Mouse (Mus musculus) right cerebral cortex, postnatal 36 days (tissue): Measurements from ENCODE around the gene AC141477.1.

Experiments
- DNase-seq, 2 experiments: peaks; one replicate each; pipeline ENCODE4 v3.0.0; 2022; ENCODE audit warnings: low spot score in 2 of 2, mixed read lengths in 1 of 2

The AC141477.1 gene

GRCm38 (mm10) chr10:76416811-76417210 lies 23.4 kb downstream of the AC141477.1 start:
- peak; percentile 64 to 73 for DNase-seq

DNA sequence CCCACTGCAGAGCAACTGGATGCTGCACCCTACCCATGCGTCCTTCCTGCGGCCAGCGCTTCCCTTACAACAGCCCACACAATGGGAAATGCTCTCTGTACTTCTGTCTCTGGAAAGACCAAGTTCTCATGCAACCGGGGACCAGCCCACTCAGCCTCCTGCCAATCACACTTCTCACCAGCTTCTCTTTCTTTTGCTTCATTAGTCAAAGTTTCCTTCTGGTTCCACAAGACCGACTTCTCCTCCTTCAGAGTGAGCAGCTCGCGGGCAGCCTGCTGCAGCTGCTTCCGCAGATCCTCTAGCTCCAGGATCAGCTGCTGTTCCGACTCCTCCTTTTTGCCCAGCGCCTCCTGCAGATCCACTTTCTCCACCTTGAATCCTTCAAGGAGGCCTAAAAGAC lies 31.7 kb downstream of the AC141477.1 start:
- peak in 1 of 2 experiments; percentile 23 for DNase-seq

GRCm38 (mm10) chr10:76392596-76392995 lies 47.6 kb downstream of the AC141477.1 start:
- no peak for DNase-seq

DNA sequence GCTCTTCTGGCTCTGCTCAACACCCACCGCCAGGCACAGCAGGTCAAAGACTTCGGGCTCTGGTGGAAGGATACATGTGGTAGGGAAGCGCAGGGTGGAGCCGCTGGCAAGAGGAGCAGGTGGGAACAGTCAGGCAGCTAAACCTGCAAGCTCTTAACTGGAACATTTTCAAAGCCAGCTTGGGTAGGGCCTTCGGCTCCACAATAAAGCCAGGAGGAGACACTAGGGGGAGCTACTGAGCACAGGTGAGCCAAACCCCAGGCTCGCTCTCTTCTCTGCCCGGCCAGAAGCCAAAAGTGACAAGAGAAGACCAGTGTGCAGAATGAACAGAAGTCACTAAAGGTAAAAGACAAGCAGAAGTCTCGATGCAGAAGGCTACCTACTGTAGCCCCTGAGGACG lies 48.5 kb downstream of the AC141477.1 start:
- DNase-seq: no peak

DNA sequence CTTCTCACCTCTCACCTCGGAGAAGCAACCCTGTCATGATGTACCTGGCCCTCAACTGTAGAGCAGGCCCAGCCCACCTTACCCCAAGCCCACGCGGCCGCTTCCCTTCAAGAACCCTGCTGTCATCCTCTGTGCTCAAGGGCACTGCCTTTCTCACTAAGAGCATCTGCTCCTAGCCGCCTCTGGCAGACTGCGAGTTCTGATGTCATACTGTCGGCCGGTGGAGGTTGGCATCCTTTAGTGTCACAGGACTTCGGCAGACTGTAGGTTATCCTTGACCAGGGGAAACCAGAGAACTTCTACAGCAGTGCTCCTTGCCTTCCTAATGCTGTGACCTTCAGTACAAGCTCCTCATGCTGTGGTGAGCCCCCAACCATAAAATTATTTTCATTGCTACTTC lies 49.1 kb downstream of the AC141477.1 start:
- DNase-seq: no peak
